In genomic region chr1:53986185-53986892, GRCm38 (mm10) we compare ENCODE assay signal across 11 mouse cellular contexts.
DNase-seq lines count a peak whose midpoint lies in the region; TF ChIP-seq lines count a peak whose summit lies in the region.
"Had no signal": no experiment of that assay in that cellular context is flagged by ENCODE, and none has a peak within 500 bp of the region (broad histone marks: within the 10 kb centered on the region; RNA-seq: fewer than 3 reads in every experiment).

No protein-coding gene starts in this region.

- intact Hi-C loops in gastrocnemius, adult 2 months (cut with DNase I): no loop called here
- intact Hi-C loops in gastrocnemius, postnatal 14 days (cut with DNase I; ENCODE audit: low total_unique reads): no loop called here
- intact Hi-C loops in left cerebral cortex, postnatal 14 days (cut with DNase I): no loop called here

- peak overlapping the region; percentile 11; the same call in 1 of the 2 replicates for H3K4me3 ChIP-seq in gastrocnemius, adult 2 months
- H3K4me3 ChIP-seq: myocyte had no signal

- TF ChIP-seq CTCF in gastrocnemius, adult 2 months (IDR thresholded peaks at IDR 0.05): no peak

- H3K27ac ChIP-seq in gastrocnemius, adult 2 months: peak overlapping the region; percentile 81
- H3K27ac ChIP-seq: liver, embryonic 14.5 days had no signal

- no peak for DNase-seq in gastrocnemius, adult 2 months
- no peak for DNase-seq in gastrocnemius, postnatal 14 days
- DNase-seq in left cerebral cortex, postnatal 14 days (ENCODE audit: low spot score in 2 of 2): peak; percentile 21 to 28
- no peak for DNase-seq in left cerebral cortex, adult 9 months (ENCODE audit: low spot score in 2 of 2)
- DNase-seq in kidney, postnatal 10 days: peak; percentile 24
- peak; percentile 56 for DNase-seq in skeletal muscle tissue, adult 2 months (ENCODE audit: low read depth, low spot score)
- no peak for DNase-seq in cerebellum, postnatal 14 days
- DNase-seq in thymus, postnatal 10 days (ENCODE audit: low spot score in 2 of 2): no peak
- DNase-seq: thymus, adult 18-20 months had no signal

Comparison
In these comparisons a context has a peak if more than half of its experiments do, and no peak if none do; other contexts are left out.
1. DNase-seq: peak in left cerebral cortex, postnatal 14 days (2 of 2), kidney, postnatal 10 days (single experiment) and skeletal muscle tissue, adult 2 months (single experiment); none in gastrocnemius, adult 2 months (single experiment), gastrocnemius, postnatal 14 days (single experiment), left cerebral cortex, adult 9 months (0 of 2), cerebellum, postnatal 14 days (0 of 2) and thymus, postnatal 10 days (0 of 2).